Mouse (Mus musculus): ENCODE results near the gene Setd4.
A peak's percentile ranks its signal among the peaks of the same experiment; 100 is the strongest.
"Not testable (repeated sequence)": the region's sequence is repeated elsewhere in the genome, so short reads cannot be mapped to it uniquely, and the experiment has no call there.

Setd4 gene

GRCm38 (mm10) chr16:93603439-93604212 is at the start of gene Setd4:
Setd4 (minus strand) TSS chr16:93604063.
- peak; percentile 95 to 96 for DNase-seq (ENCODE audit: low spot score in 2 of 2)

GRCm38 (mm10) chr16:93648441-93649183 is 44.7 kb upstream of the Setd4 start:
- DNase-seq (ENCODE audit: low spot score in 2 of 2) = no peak

GRCm38 (mm10) chr16:93644006-93644405 is 40.1 kb upstream of the Setd4 start:
- DNase-seq (ENCODE audit: low spot score in 2 of 2) = no peak

GRCm38 (mm10) chr16:93627761-93628400 is 24.0 kb upstream of the Setd4 start, which contains the start of gene Gm5678:
Gm5678 (plus strand) TSS chr16:93628097.
- DNase-seq (ENCODE audit: low spot score in 2 of 2) = peak; percentile 48 to 64

- DNase-seq (ENCODE audit: low spot score in 2 of 2) = no peak
Observed at GRCm38 (mm10) chr16:93626745-93627144, 22.9 kb upstream of the Setd4 start.

- no peak for DNase-seq (ENCODE audit: low spot score in 2 of 2)
Observed at GRCm38 (mm10) chr16:93624671-93625070, 20.8 kb upstream of the Setd4 start.

- DNase-seq (ENCODE audit: low spot score in 2 of 2) = not testable (repeated sequence)
Observed at GRCm38 (mm10) chr16:93623759-93624158, 19.9 kb upstream of the Setd4 start.

GRCm38 (mm10) chr16:93615118-93615870 is 11.4 kb upstream of the Setd4 start:
- DNase-seq (ENCODE audit: low spot score in 2 of 2) = peak; percentile 59 to 63

GRCm38 (mm10) chr16:93610961-93611360 is 7.1 kb upstream of the Setd4 start:
- DNase-seq (ENCODE audit: low spot score in 2 of 2) = no peak

- DNase-seq (ENCODE audit: low spot score in 2 of 2) = no peak
Observed at GRCm38 (mm10) chr16:93609796-93610195, 5.9 kb upstream of the Setd4 start.

GRCm38 (mm10) chr16:93608731-93609130 is 4.9 kb upstream of the Setd4 start:
- DNase-seq (ENCODE audit: low spot score in 2 of 2) = no peak

GRCm38 (mm10) chr16:93607669-93608101 is 3.8 kb upstream of the Setd4 start:
- DNase-seq (ENCODE audit: low spot score in 2 of 2) = peak; percentile 78 to 79

- DNase-seq (ENCODE audit: low spot score in 2 of 2) = no peak
Observed at GRCm38 (mm10) chr16:93606146-93606545, 2.3 kb upstream of the Setd4 start.

GRCm38 (mm10) chr16:93605553-93605952 is 1.7 kb upstream of the Setd4 start, which contains the start of gene Cbr1:
Cbr1 (plus strand) TSS chr16:93605853.
- DNase-seq (ENCODE audit: low spot score in 2 of 2) = no peak

- peak; percentile 17 to 54 for DNase-seq (ENCODE audit: low spot score in 2 of 2)
Observed at GRCm38 (mm10) chr16:93604481-93604969, 662 bp upstream of the Setd4 start.

- no peak for DNase-seq (ENCODE audit: low spot score in 2 of 2)
Observed at GRCm38 (mm10) chr16:93599461-93599860, 4.4 kb downstream of the Setd4 start.

GRCm38 (mm10) chr16:93597551-93597950 is 6.3 kb downstream of the Setd4 start:
- DNase-seq (ENCODE audit: low spot score in 2 of 2) = no peak

GRCm38 (mm10) chr16:93596807-93597206 is 7.1 kb downstream of the Setd4 start:
- no peak for DNase-seq (ENCODE audit: low spot score in 2 of 2)

- DNase-seq (ENCODE audit: low spot score in 2 of 2) = no peak
Observed at GRCm38 (mm10) chr16:93595766-93596165, 8.1 kb downstream of the Setd4 start.

- DNase-seq (ENCODE audit: low spot score in 2 of 2) = no peak
Observed at GRCm38 (mm10) chr16:93594448-93594847, 9.4 kb downstream of the Setd4 start.

GRCm38 (mm10) chr16:93593406-93593805 is 10.5 kb downstream of the Setd4 start:
- no peak for DNase-seq (ENCODE audit: low spot score in 2 of 2)

Data from frontal cortex, postnatal 36 days (tissue).